Mouse (Mus musculus) lung, postnatal 36 days (tissue): ENCODE measurements at regions not wholly inside any gene's neighbourhood (a gene's known extent, or its start where the extent isn't known, plus 50 kb on each side); places are given as distances from the start of the nearest gene placed in this dataset.
"Not testable (repeated sequence)": the region's sequence is repeated elsewhere in the genome, so short reads cannot be mapped to it uniquely, and the experiment has no call there.

Experiments used
- DNase-seq: peaks from one replicate; pipeline ENCODE4 v3.0.0; 2022; ENCODE audit warnings: mixed read lengths

DNA sequence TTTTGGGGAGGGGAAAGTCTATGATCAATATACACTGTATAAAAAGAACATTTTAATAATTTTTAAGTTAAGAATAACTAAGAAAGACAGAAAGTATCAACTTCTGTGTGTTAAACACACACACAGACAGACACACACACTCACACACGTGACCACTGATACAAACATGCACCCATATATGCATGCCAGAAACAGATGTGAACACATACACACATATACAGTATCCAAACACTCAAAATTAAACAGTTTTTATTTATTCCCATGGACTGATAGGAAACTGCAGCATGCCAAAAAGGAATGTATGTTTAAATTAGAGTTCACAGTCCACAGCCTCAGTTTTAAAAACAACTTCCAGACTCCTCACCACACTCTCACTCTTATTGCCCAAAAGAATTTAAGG lies 203.4 kb upstream of the Tbl1x start:
- no peak for DNase-seq

DNA sequence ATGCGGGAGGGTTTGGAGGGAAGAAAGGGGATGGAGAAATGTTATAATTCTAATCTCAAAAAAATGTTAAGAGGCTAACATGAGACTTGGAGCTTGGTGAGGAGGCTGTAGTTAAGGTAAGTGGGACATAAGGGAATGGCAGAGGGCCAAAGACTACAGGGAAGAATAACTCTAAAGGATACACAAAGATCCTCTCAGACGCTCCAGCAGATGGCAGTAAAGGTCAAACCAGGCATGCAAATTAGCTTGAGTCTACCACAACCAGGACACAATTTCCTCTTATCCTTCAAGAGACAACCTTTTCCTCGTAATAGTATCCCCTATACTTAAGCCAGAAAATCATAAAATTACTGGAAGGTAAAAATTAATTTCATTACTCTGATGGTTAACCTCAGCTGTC lies 196.4 kb upstream of the Tbl1x start:
- DNase-seq, result peak; percentile 75

DNA sequence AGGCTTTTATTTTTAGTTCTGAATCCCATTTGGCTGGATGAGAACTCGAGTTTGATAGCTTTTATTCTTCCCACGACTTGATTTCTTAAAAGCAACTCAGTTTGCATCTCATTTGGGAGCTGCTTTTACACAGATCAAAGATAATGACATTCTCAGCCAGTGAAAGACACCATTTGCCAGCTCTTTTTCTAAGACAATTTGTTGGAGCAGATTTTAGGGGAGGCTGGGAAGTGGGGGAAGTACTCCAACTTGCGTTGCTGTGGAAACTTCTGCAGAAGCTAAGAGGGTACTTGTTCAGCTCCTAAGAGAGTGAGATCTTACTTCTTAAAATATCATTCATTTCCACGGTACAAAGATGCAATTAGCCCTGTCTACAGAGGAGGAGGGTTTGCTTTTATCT lies 187.2 kb upstream of the Tbl1x start:
- DNase-seq, result no peak

DNA sequence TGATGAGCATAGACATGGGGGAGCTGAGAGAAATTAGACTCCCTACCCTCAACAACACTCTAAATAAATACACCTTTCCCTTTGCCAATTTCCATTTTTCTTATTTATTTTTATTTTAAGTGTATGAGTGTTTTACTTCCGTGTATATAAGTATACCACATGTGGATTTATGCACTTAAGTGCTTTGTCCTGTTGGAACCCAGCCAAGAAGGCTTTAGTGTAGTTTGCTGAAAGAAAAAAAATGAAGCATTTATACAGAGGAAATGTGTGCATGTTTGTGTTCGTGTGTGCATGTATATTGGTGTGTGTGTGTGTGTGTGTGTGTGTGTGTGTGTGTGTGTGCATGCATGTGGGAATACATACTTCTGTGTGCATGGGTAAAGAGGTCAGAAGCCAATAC lies 157.6 kb upstream of the Tbl1x start:
- peak; percentile 12 for DNase-seq

DNA sequence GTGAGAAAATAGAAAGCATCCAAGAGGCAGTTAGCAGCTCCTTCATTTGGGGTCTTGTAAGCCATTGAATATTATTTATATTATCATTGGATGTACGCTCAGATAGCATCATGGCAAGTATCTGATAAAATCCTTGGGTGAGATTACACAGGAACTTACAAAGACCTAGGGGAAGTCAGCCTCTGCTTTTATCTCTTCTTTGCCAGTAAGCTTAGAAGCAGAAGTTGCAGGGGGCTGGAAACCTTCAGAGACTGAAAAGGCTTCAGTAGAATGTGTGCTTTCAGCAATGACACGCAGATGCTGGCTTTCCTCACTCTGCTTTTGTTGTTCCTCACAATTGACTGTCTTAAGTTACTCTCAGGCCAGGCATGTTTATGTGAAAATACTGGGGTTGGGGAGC lies 150.3 kb upstream of the Tbl1x start:
- no peak for DNase-seq

DNA sequence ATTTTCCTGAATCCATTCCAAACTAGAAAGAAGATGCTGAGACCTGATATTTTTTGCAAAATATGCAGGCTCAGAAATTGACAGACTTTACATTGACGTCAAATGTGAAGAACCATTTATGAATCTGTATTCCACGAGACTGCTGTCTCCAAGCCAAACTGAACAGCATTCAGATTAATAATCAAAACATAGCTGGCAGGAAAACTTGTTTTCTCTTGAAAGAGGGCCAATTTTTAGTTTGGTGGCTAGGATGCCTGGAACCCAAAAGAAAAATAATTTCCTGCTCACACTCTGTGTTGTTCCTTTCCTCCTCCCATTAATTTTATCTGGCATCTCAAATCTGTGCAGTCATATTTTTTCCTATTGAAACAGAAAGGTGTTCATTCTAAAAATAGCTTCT lies 149.7 kb upstream of the Tbl1x start:
- peak; percentile 1 for DNase-seq

DNA sequence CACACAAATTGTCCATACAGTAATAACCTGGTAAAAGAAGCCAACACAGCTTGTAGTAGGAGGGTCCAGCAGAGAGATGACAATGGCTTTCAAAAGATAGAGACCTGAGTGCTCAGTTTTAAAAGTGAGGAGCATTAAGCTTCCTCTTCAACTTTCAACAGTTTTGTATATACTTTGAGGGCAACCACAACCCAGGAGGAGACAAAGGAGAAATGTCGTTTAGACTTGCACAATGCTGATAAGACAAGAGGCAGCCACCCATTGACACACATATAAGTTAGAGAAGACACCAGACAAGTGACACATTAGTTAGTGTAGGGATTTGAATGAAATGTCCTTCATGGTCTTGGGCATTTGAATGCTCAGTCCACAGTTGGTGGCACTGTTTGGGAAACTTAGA lies 147.2 kb upstream of the Tbl1x start:
- DNase-seq, result no peak

DNA sequence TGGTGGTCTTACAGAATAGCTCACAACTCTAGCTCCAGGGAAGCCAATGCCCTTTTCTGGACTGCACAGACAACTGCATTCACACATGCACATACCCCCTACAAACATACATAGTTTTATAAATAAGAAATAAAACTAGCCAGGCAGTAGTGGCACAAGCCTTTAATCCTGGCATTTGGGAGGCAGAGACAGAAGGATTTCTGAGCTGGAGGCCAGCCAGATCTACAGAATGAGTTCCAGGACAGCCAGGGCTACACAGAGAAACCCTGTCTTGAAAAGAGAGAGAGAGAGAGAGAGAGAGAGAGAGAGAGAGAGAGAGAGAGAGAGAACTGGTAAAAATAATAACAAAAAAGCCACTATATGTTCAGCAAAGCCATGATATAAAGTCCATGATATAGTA lies 143.5 kb upstream of the Tbl1x start:
- no peak for DNase-seq

DNA sequence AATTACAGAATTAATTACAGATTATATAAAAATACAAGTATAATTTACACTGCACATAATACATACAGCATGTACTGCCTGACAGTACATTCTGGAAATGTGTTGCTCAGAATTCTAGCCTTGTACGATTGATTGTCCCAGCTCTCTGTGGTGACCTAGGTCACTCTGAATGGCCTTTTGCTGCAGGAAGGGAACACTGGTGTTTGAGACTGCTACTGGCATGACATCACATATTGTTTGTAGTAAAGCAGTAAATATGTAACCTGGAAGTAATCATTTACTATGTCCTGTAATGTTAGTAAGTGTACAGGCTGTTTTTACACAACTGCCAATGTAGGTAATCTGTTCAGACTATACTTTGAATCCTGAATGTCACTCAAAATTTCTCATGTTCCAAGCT lies 123.5 kb upstream of the Tbl1x start:
- DNase-seq, result no peak

DNA sequence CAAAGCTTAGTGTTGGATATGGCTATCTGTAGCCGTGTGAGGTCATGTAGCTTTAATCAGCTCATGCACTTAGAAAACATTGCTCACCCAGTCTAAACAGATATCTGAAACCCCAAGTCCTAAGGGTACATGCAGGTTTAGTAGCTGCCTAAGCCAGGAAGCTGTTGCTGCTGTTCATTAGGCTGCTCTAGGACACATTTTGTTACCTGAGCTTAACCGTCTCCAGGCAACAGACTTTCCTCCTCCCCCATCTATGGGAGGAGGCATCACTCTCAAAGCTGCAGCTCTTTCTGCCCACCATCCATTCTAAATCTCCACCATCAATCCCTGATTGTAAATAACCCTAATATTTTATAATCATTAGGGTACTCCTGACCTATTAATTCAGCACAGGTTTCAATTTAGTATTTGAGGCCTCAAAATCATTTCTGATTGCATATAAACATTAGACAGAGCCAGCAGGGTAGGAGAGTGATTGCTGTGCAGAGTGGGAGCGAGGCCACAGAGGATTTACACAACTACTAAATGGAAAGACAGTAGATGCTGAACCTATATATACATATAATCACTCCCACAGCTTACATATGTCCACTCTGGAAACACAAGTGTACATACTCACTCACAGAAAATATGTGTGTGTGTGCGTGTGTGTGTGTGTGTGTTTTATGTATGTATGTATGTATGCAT lies 118.9 kb upstream of the Tbl1x start:
- DNase-seq, result no peak

DNA sequence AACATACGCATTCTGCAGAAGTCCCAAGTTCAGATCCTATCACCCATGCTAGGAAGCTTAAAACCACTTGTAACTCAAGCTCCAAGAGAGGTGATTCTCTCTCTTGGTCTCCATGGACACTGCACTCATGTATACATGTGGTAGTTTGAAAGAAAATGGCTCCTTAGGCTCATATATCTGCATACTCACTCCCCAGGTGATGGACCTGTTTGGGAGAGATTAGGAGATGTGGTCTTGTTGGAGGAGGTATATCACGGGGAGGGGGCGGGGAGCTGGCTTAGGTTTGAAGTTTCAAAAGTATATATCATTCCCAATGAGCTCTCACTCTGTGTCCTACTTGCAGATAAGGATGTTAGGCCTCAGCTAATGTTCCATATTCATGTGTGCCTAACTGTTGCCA lies 103.9 kb upstream of the Tbl1x start:
- no peak for DNase-seq

DNA sequence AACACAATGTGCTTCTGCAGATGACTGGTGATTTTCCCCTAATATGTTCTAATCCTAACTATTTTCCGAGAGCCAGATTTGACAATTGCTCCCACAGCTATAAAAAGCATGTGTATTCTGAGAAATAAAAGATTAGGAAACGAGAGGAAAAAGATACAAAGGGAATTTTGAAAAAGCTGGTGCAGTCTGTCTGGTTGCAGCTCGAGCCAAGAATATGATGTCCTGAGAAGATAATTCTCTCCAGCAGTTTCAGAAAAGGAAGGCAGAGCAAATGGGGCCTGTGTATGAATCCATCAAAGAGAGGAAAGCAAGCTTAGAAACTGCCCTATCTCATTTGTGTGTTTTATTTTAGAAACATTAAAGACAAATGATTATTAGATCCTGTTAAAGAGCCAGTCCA lies 102.9 kb upstream of the Tbl1x start:
- DNase-seq, result no peak

DNA sequence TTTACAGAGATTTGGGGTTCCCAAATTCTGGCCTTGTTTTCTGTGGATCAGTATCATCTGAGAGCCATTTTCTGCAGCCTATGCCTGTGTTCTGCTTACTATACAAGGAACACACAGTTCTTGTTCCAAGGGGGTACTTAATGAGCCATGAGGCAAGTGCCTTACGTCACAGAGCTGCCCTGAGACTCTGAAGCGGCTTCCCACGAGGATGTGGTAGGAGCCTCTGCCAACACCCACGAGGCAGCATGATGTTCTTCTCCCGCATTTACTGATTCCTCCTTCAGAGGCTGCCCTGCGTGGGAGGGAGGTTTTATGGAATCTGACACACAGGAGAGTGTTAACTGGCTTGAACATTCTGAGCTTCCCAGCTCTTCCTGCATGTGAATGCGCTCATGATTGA lies 101.4 kb upstream of the Tbl1x start:
- DNase-seq, result peak; percentile 75

DNA sequence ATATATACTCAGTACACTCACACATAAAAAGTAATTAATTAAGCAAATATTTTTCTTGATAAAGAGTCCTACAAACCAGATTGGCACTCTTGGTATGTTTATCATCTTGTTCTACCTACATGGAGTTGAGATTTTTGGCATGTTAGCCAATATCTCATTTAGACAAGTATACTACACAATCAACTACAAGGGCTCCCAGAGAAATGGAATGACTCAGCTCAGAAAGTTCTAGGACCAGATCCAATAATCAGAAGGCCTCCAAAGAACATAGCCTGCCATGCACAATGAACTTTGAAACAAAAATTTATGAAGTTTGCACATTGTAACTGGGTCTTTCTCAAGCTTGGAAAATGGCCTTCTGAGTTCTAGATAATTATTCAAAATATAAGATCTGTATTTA lies 100.0 kb upstream of the Tbl1x start:
- peak; percentile 24 for DNase-seq

DNA sequence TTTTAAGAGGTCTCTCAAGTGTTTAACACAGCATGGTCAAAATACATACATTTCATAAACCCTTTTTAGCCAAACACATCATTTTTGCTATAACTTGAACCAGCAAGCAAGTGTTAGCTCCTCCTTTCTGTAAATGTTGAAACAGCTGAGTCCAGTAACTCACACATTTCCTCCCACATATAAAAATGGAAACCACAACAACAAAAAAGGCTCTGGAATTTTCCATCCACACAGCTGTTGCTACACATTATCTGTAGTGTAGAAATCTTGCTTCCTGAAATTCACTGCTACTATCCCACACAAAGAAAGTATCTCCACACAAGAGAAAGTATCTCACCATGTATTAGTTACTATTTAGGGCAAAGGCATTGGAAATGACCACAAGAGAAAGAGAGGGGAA lies 96.7 kb upstream of the Tbl1x start:
- peak; percentile 44 for DNase-seq

DNA sequence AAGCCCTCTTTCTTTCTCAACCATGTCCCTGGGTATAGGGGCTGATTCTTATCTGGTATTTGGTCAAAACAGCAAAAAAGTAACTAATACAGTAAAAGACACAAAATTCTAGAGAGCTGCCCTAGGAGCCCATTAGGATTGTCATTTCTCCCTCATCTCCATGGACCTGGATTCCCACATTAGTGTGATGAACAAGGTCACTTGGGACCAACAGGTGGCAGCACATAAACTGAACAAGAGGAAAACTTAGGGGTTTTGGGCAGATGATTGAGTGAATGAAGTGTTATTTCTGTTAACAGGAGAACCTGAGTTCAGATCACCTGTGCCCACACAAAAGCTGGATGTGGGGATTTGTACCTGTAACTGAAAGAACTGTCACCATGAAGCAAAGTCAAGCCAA lies 93.0 kb upstream of the Tbl1x start:
- peak; percentile 57 for DNase-seq

DNA sequence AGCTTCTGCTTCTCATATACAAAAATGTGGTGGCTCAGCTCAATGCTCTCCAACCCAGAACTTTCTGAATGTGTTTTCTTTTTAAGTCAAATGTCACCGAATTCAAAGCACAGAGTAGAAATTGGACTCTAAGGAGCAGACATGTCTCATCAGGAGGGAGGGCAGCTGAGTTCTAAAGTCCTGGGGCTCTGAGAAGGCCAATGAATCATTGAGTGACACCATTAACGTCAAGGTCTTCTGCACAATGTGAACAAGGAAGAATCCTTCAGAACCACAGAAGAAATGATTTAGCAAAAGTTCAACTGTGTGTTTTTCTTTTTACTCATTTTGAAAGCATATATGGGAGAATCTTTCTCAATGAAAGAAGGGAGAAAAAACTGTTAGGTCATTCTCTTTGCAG lies 88.6 kb upstream of the Tbl1x start:
- DNase-seq, result no peak

DNA sequence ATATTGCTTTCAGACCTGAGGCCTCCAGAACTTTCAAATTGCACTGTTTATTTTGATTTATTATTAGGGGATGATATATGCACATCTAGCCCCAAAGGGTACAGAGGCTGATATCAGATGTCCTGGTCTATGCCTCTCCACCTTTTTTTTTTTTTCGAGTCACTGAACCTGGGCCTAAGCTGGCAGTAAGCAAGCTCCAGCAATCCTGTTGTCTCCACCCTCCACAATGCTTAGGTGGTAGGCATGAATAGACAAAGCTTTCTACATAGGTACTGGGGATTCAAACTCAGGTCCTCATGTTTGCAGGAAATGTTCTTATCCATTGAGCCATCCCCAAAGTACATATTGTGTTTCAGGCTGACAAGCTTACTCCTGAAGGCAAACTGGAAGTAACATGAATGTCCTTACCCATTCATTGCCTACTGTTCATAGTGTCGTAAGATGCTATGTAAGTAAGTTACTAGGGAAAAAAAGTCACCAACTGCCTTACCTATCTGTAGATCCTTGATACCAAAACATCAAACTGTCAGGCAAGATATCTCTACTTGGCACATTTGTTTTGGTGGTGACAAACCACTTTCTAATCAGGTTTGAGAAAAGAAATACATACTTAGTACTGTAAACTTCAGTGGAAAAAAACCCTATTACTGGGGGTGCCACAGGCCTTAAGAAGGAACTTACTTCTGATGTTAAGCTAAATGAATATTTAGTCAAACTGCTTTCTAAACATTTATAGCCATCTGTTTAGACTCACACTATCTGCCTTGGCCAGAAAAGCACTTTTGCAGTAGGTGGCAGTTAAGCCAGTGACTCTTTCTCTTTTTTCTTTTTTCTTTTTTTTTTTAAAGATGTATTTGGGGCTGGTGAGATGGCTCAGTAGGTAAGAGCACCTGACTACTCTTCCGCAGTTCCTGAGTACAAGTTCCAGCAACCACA lies 85.8 kb upstream of the Tbl1x start:
- no peak for DNase-seq

DNA sequence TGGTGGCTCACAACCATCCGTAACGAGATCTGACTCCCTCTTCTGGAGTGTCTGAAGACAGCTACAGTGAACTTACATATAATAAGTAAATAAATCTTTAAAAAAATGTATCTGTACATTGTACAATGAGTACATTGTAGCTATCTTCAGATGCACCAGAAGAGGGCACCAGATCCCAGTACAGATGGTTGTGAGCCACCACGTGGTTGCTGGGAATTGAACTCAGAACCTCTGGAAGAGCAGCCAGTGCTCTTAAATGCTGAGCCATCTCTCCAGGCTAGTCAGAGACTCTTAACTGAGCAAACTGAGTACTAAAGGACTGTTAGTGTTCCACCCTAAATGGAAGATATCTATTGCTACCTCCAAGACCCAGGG lies 85.1 kb upstream of the Tbl1x start:
- DNase-seq, result not testable (repeated sequence)

DNA sequence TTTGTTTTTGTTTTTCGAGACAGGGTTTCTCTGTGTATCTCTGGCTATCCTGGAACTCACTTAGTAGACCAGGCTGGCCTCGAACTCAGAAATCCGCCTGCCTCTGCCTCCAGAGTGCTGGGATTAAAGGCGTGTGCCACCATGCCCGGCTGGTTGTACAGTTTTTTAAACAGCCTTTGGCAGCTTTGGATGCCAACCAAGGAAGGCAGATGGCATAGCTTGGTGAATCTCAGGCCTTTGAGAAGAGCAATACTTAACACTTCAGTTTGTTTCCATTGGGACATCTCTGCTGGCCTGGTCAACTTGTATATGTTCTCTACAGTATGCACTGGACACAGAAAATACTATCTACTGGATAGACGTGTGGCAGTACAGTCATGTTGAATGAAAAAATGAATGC lies 84.0 kb upstream of the Tbl1x start:
- not testable (repeated sequence) for DNase-seq

DNA sequence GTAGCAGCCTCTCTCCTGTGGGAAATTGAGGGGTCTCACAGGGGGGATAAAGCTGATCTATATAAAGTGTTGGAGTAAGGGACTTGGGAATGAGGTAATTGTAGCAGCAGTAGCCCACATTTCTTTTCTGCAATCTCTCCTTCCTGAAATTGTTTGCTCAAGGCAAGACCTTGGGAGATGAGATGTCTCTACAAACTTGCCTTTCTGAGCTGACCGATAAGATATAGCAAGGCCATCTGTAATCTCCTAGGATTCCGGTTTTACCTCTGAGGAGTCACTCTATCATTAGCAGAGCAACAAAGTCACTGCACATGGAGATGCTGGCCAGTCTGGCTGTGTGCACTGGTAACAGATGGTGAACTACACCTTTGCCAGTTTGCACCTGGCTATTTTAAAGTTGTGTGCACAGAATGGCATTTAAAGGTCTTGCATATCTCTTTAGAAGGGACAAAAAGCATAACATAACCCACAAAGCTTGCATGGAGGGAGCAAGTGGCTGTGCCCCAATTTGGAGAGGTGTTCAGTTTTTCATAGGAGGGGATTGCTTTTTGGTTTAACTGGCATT lies 78.7 kb upstream of the Tbl1x start:
- DNase-seq, result no peak

DNA sequence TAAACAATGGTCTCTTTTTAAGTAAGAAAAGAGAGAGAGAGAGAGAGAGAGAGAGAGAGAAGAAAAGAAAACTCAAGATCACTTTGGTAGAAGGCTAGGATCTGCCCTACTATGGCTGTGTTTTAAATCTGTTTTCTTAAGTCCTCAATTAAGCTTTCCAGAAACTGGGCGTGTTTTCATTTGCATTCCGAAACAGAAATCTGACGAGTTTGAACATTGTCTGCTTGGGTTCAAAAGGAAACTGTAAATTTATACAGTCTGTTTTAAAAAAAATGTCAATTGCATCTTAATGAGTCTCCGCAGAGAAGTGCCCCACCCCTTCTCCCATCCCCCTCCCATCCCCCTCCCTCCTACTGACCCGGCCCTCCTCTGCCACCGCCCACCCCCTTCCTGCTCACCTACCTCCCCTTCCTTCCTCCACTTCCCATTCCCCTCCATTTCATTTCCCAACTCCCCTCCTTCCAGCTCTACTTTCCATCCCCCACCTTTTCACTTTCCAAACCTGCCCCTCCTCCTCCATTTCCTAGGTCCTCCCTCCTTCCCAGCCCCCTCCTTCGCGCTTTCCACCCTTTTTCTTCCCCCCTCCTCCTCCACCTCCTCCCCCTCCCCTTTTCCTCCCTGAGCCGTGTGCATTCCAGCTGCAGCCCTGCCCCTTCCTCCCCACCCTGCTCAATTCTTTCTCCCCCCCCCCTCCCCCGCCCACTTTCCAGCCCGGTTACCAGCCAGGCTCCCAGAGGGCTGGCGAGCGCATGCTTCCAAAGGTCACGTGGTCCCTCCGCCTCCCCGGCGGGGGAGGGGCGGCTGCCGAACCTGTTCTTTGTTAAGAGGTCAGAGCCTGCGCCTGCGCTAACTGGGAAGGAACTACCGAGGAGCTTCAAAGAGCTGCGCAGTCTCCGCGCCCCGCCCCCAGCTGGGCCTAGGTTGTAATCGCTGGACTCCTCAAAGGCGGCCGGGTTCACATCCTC lies 77.7 kb upstream of the Tbl1x start:
- DNase-seq, result peak; percentile 98

DNA sequence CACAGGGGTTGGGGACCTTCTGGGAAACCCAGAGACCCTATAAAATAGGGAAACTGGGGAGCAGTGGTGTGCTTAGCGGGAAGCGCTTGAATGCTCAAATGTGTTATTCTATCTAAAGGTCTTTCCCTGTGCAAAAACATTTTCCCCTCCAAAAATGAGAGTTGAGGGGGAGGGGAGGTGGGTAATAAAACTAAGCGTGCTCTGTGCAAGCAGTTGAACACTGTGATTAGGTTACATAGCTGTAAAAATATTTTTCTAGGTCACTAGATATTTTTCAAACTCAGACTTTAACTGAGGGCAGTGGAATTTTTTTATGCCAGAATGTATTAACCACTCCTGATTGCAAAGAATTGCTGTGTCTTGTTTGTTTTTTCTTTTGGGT lies 77.0 kb upstream of the Tbl1x start:
- no peak for DNase-seq
